8 mouse cellular contexts compared by ENCODE assay signal in genomic region chr7:144175481-144176233, GRCm38 (mm10).
DNase-seq lines count a peak whose midpoint lies in the region; ATAC-seq and TF ChIP-seq lines count a peak whose summit lies in the region.

No protein-coding gene starts in this region.

- H3K36me3 ChIP-seq in liver, embryonic 11.5 days (ENCODE audit: control insufficient read depth, insufficient read depth, low read length) = no peaks in the 10 kb centered on the region
- H3K36me3 ChIP-seq in midbrain, postnatal 0 days (ENCODE audit: insufficient read depth, low read length) = peaks cover 8% of the 10 kb centered on the region; the same call in 1 of the 2 replicates

- intact Hi-C loops in heart, postnatal 10 days (cut with DNase I) = no loop called here

- no peak for DNase-seq in liver, embryonic 11.5 days (ENCODE audit: low spot score)
- no peak for DNase-seq in liver
- DNase-seq in embryo, embryonic 11 days = peak; percentile 47
- peak; percentile 16 to 20 for DNase-seq in heart, postnatal 10 days
- DNase-seq in layer of hippocampus, adult 2 months (ENCODE audit: low spot score in 2 of 2) = peak; percentile 40 to 48
- peak; percentile 74 for DNase-seq in midbrain, postnatal 0 days (ENCODE audit: low spot score)
- DNase-seq in T-cell, adult 2 months (ENCODE audit: low spot score) = no peak
- no peak for DNase-seq in spleen, postnatal 4 days (ENCODE audit: low spot score in 2 of 2)

- H3K9ac ChIP-seq in liver, embryonic 11.5 days (ENCODE audit: low read depth, low read length) = no peak overlapping the region
- H3K9ac ChIP-seq in midbrain, postnatal 0 days (replicated peaks; ENCODE audit: low read length, poor library complexity, severe bottlenecking) = peak overlapping the region; percentile 76

- no peak overlapping the region for H3K27ac ChIP-seq in liver, embryonic 11.5 days (ENCODE audit: low read depth, low read length)
- peak overlapping the region; percentile 94 for H3K27ac ChIP-seq in layer of hippocampus, adult 2 months
- peak overlapping the region; percentile 87 for H3K27ac ChIP-seq in midbrain, postnatal 0 days (ENCODE audit: low read depth, low read length)

- H3K27me3 ChIP-seq in liver, embryonic 11.5 days (replicated peaks; ENCODE audit: control insufficient read depth, insufficient read depth, low read length) = peaks cover 22% of the 10 kb centered on the region
- H3K27me3 ChIP-seq in midbrain, postnatal 0 days (ENCODE audit: insufficient read depth, low read length) = no peaks in the 10 kb centered on the region

- TF ChIP-seq CTCF in layer of hippocampus, adult 2 months (conservative IDR thresholded peaks at IDR 0.05) = no peak
- peak; percentile 65 for TF ChIP-seq CTCF in midbrain, postnatal 0 days (IDR thresholded peaks at IDR 0.05)

- WGBS in liver, embryonic 11.5 days = 11% methylated on average over 40 of the region's 40 CpGs
- 5% methylated on average over 40 of the region's 40 CpGs for WGBS in midbrain, postnatal 0 days

- peak overlapping the region; percentile 8; the same call in 1 of the 2 replicates for H3K4me3 ChIP-seq in liver, embryonic 11.5 days (ENCODE audit: low read depth, low read length)
- peak overlapping the region; percentile 65 for H3K4me3 ChIP-seq in layer of hippocampus, adult 2 months
- H3K4me3 ChIP-seq in midbrain, postnatal 0 days (ENCODE audit: low read depth, low read length) = peak overlapping the region; percentile 60

- no peaks in the 10 kb centered on the region for H3K9me3 ChIP-seq in liver, embryonic 11.5 days (ENCODE audit: control insufficient read depth, low read length)
- no peaks in the 10 kb centered on the region for H3K9me3 ChIP-seq in midbrain, postnatal 0 days (ENCODE audit: low read length)

- peak overlapping the region; percentile 36 for H3K4me2 ChIP-seq in liver, embryonic 11.5 days
- peak overlapping the region; percentile 55 for H3K4me2 ChIP-seq in midbrain, postnatal 0 days (ENCODE audit: low read depth, low read length, poor library complexity, severe bottlenecking)

- no peaks in the 10 kb centered on the region for H3K4me1 ChIP-seq in liver, embryonic 11.5 days (replicated peaks; ENCODE audit: control insufficient read depth, insufficient read depth, low read length)
- H3K4me1 ChIP-seq in midbrain, postnatal 0 days (ENCODE audit: insufficient read depth, low read length) = peaks cover 19% of the 10 kb centered on the region; the same call in 1 of the 2 replicates

- ATAC-seq in liver, embryonic 11.5 days (replicated peaks; ENCODE audit: low FRiP score) = no peak
- ATAC-seq in midbrain, postnatal 0 days (ENCODE audit: low FRiP score) = peak; percentile 81

Comparison
In these comparisons a context has a peak if more than half of its experiments do, and no peak if none do; other contexts are left out.
1. DNase-seq: peak in embryo, embryonic 11 days (single experiment), heart, postnatal 10 days (2 of 2), layer of hippocampus, adult 2 months (2 of 2) and midbrain, postnatal 0 days (single experiment); none in liver, embryonic 11.5 days (single experiment), liver (single experiment), T-cell, adult 2 months (single experiment) and spleen, postnatal 4 days (0 of 2).
2. H3K4me3 ChIP-seq: peak in every context shown above with its lines; median percentile 65 in layer of hippocampus, adult 2 months; 60 in midbrain, postnatal 0 days; 8 in liver, embryonic 11.5 days.